In genomic region chr17:42658634-42659422, GRCm38 (mm10) we compare ENCODE assay signal across 8 mouse cellular contexts. TPM values are rescaled to one million over a fixed set of nuclear protein-coding genes. Genes with fewer than 3 reads are reported as not detected.
DNase-seq lines count a peak whose midpoint lies in the region; ATAC-seq and TF ChIP-seq lines count a peak whose summit lies in the region.

No protein-coding gene starts in this region.

- 0 out of 2 replicates have a peak overlapping the region, but pooled peaks have one; percentile 25 for H3K4me2 ChIP-seq in heart, embryonic 15.5 days
- H3K4me2 ChIP-seq in lung, postnatal 0 days (replicated peaks; ENCODE audit: low read depth, low read length), result no peak overlapping the region

- no peaks in the 10 kb centered on the region for H3K4me1 ChIP-seq in heart, embryonic 15.5 days (replicated peaks)
- H3K4me1 ChIP-seq in lung, postnatal 0 days (ENCODE audit: insufficient read depth, low read depth, low read length), result no peaks in the 10 kb centered on the region

- H3K9ac ChIP-seq in heart, embryonic 15.5 days, result no peak overlapping the region
- no peak overlapping the region for H3K9ac ChIP-seq in lung, postnatal 0 days (replicated peaks; ENCODE audit: low read depth)

- no peak overlapping the region for H3K27ac ChIP-seq in heart, embryonic 15.5 days
- no peak overlapping the region for H3K27ac ChIP-seq in lung, postnatal 0 days (ENCODE audit: low read length)

- H3K9me3 ChIP-seq in heart, embryonic 15.5 days (replicated peaks), result no peaks in the 10 kb centered on the region
- no peaks in the 10 kb centered on the region for H3K9me3 ChIP-seq in lung, postnatal 0 days (ENCODE audit: low read length)

- 19% methylated on average over 14 of the region's 14 CpGs for WGBS in heart, embryonic 15.5 days
- 12% methylated on average over 14 of the region's 14 CpGs for WGBS in lung, postnatal 0 days

- TF ChIP-seq CTCF in lung, postnatal 0 days (IDR thresholded peaks at IDR 0.05), result peak; percentile 93

- H3K27me3 ChIP-seq in heart, embryonic 15.5 days, result no peaks in the 10 kb centered on the region
- H3K27me3 ChIP-seq in lung, postnatal 0 days (replicated peaks; ENCODE audit: insufficient read depth, low read length), result no peaks in the 10 kb centered on the region

- DNase-seq in B cell, adult 2 months, result peak; percentile 34 to 35
- DNase-seq in MEL-GATA-1-ER (ENCODE audit: extremely low read depth, low read depth), result peak; percentile 33
- peak; percentile 85 for DNase-seq in embryo, embryonic 10 days (ENCODE audit: low spot score)
- peak; percentile 70 for DNase-seq in kidney, postnatal 10 days
- DNase-seq in lung, postnatal 0 days (ENCODE audit: low spot score), result peak; percentile 63
- peak; percentile 4 to 17 for DNase-seq in right cerebral cortex, adult 2 months (ENCODE audit: low spot score in 2 of 2)
- no peak for DNase-seq in natural killer cell, adult 2 months (ENCODE audit: low spot score in 2 of 2)

- ATAC-seq in heart, embryonic 15.5 days (replicated peaks; ENCODE audit: insufficient number of reproducible peaks, insufficient read depth, low FRiP score, low read depth), result no peak
- ATAC-seq in lung, postnatal 0 days, result peak; percentile 55; the same call in 1 of the 2 replicates

- TF ChIP-seq EP300 in lung, postnatal 0 days (IDR thresholded peaks at IDR 0.05), result no peak

- H3K36me3 ChIP-seq in heart, embryonic 15.5 days, result no peaks in the 10 kb centered on the region
- no peaks in the 10 kb centered on the region for H3K36me3 ChIP-seq in lung, postnatal 0 days (ENCODE audit: insufficient read depth, low read length)

- H3K4me3 ChIP-seq in heart, embryonic 15.5 days, result no peak overlapping the region
- H3K4me3 ChIP-seq in lung, postnatal 0 days (ENCODE audit: low read depth, low read length), result no peak overlapping the region

RNA-seq across cellular contexts. Expression of gene Adgrf4, which starts 33.3 kb away (rescaled TPM):
- polyA plus RNA-seq in heart, embryonic 15.5 days (2015; fragmentation: Nextera tagmentation; extraction: Ambion mirVana), result 0.04 TPM in 1 of 2 replicates, not detected in the other
- 0.06 TPM in 1 of 2 replicates, not detected in the other for polyA plus RNA-seq in lung, postnatal 0 days (2015; fragmentation: Nextera tagmentation; extraction: Ambion mirVana)

RNA-seq across cellular contexts. Expression of gene Opn5, which starts 47.6 kb away (rescaled TPM):
- not detected in 2 replicates for polyA plus RNA-seq in heart, embryonic 15.5 days (2015; fragmentation: Nextera tagmentation; extraction: Ambion mirVana)
- polyA plus RNA-seq in lung, postnatal 0 days (2015; fragmentation: Nextera tagmentation; extraction: Ambion mirVana), result not detected in 2 replicates

Comparison
In these comparisons a context has a peak if more than half of its experiments do, and no peak if none do; other contexts are left out.
1. DNase-seq: peak in B cell, adult 2 months (2 of 2), MEL-GATA-1-ER (single experiment), embryo, embryonic 10 days (single experiment), kidney, postnatal 10 days (single experiment), lung, postnatal 0 days (single experiment) and right cerebral cortex, adult 2 months (2 of 2); none in natural killer cell, adult 2 months (0 of 2).